Mouse (Mus musculus) cortical plate, adult 2 months (tissue): ENCODE data around the gene Artn.

Experiments used
- CTCF ChIP-seq: fragments of 200-500 bp; IDR thresholded peaks from 2 replicates; pipeline ENCODE4 v1.5.1; 2011; ENCODE audit warnings: mild to moderate bottlenecking, control low read depth, low read length; ENCODE audit not compliant: insufficient read depth; ENCODE audit errors: extremely low read depth
- POLR2A ChIP-seq: fragments of 200-500 bp; IDR thresholded peaks from 2 replicates; pipeline ENCODE4 v1.6.1; 2011; ENCODE audit warnings: mild to moderate bottlenecking, low read length, control low read depth; ENCODE audit not compliant: insufficient read depth; ENCODE audit errors: extremely low read depth

GRCm38 (mm10) chr4:117895339-117895738 lies 34.2 kb downstream of the Artn start:
- TF ChIP-seq POLR2A (no peak), CTCF (no peak)
